Mouse (Mus musculus) bone marrow, adult 2 months (tissue): Measurements from ENCODE around the gene Gm17606. TPM values are rescaled to one million over a fixed set of nuclear protein-coding genes. Genes with fewer than 3 reads are reported as not detected.

Experiments used
- H3K27ac ChIP-seq: fragments of 200-500 bp; 2 replicates; pipeline ENCODE4 v1.5.1; 2012; ENCODE audit warnings: low read depth, mild to moderate bottlenecking, control low read depth, inconsistent platforms, low read length; ENCODE audit not compliant: control insufficient read depth, poor library complexity, insufficient read depth
- H3K4me1 ChIP-seq: fragments of 200-500 bp; 2 replicates; pipeline ENCODE4 v1.6.1; 2011; ENCODE audit warnings: low read length; ENCODE audit not compliant: control insufficient read depth, insufficient read depth
- H3K4me3 ChIP-seq: fragments of 200-500 bp; replicated peaks from 2 replicates; pipeline ENCODE3; 2011; ENCODE audit warnings: mild to moderate bottlenecking, low read depth, low read length, control low read depth; ENCODE audit not compliant: control insufficient read depth
- CTCF ChIP-seq: fragments of 200-500 bp; IDR thresholded peaks from 2 replicates; pipeline ENCODE4 v1.5.1; 2011; ENCODE audit warnings: low read length, control low read depth; ENCODE audit not compliant: control insufficient read depth, insufficient read depth
- POLR2A ChIP-seq: fragments of 200-500 bp; IDR thresholded peaks from 2 replicates; pipeline ENCODE4 v1.6.1; 2011; ENCODE audit warnings: low read depth, mild to moderate bottlenecking, control low read depth, low read length, borderline replicate concordance; ENCODE audit not compliant: control insufficient read depth
- WGBS: fragments of 180-500 bp; shearing (Covaris S2); methylation state at CpG from one replicate; pipeline ENCODE4 v1.1.7; 2018; 5-methylcytosine and 5-hydroxymethylcytosine counted together
- polyA plus RNA-seq: library from polyadenylated mRNA; stranded (reverse); fragments of >200 nt; gene quantifications from 2 replicates; pipeline ENCODE4 v1.2.4, GENCODE M21; 2011; ENCODE audit warnings: low replicate concordance; ENCODE audit not compliant: missing spikeins, insufficient read depth, insufficient read length

Gene Gm17606
- polyA plus RNA-seq, 1 experiment = not detected

DNA sequence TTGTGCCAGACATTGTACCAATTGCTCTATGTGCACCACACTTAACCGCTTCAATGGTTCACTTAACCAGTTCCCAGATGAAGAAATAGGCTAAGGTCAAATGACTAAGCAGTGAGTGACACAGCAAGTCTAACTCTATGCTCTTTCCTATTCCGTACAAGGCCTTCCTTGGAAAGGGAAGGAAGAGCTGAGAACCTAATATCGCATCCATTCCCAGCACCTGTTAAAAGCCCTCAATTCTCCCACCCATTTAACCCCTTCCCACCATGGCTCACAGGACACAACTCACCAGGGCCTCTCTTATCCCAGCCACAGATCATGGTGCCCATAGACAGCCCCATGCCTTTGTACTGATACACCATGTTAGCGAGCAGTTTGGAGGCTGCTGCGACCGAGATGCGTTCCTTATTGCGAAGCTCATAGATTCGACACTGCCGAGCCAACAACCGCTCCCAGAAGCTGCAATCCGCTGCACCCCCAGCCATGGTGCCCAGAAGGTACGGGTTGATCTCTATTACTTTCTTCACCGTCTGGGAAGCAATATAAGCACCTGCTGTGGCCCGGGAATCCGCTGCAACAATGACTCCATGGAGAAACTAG is 24.4 kb upstream of the Gm17606 start:
- Histone ChIP-seq H3K4me3 (no peak overlapping the region), H3K27ac (no peak overlapping the region), H3K4me1 (no peaks in the 10 kb centered on the region)
- TF ChIP-seq CTCF (no peak), POLR2A (no peak)
- WGBS = 83% methylated on average over 16 of the region's 16 CpGs

DNA sequence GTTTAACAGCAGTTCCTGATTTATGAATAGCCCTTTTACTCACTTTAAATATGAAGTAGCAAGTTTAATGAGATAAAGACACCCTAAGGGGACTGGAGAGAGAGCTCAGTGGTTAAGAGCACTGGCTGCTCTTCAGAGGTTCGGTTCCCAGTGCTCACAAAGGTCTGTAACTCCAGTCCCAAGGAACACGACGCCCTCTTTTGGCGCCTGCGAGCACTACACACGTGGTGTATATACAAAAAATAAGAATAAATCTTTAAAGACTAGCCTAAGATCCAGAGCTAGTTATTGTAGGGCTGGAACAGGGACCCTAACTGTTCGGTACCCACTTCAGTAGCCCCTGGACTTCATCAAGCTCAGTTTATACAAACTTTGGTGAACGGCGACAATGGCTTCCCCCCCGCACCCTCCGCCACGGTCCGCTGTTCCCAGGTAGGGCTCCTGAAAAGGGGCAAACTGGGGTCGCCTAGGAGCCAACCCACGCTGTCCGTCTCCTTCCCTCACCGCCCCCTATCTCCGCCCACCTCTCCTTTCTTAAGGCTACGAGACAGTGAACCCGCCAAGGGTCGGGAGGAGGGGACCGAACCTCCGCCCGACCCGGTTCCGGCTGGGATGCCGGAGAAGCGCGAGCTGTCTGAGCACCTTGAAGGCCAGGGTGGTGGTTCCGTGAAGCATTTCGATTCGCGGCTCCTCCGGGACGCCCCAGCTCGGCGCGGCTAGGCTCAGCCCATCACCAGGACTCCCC is 23.4 kb upstream of the Gm17606 start:
- peak overlapping the region; percentile 31 for H3K27ac ChIP-seq
- H3K4me3 ChIP-seq = peak overlapping the region; percentile 80
- no peaks in the 10 kb centered on the region for H3K4me1 ChIP-seq
- TF ChIP-seq CTCF (peak; percentile 12; the same call in 1 of the 2 replicates), POLR2A (no peak)
- WGBS = 2% methylated on average over 38 of the region's 38 CpGs

DNA sequence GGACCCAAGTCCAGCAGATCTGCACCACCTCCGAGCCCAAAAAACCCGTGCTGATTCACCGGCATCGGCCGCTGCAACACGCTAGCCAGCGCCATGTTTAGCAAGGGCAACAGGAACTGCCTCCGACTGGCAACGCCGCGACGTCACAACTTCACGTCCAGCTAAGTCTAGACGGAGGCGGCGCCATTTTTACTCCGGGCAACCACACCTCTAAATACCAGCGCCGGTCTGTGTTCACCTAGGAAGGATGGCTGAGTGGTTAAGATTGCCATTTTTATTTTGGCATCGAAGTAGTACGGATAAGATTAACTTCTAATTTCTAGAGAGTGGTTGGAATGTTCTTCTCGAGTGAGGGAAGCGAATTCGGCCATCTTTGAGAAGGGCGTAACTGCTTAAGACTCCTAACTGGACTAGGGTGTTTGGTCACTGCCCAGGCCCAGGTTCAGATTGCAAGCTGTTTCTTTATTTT is 22.8 kb upstream of the Gm17606 start, which contains the start of gene Psmb5:
TSS of gene Psmb5 (minus strand) at position 126 of the 469 bp plus-strand sequence.
- under 1% methylated on average over 25 of the region's 25 CpGs for WGBS
- peak within 1 kb of the TSS; percentile 80 for H3K4me3 ChIP-seq
- TF ChIP-seq CTCF (no peak), POLR2A (peak; percentile 75; the same call in 1 of the 2 replicates)
- H3K27ac ChIP-seq = peak within 1 kb of the TSS; percentile 31
- no peaks in the 10 kb centered on the region for H3K4me1 ChIP-seq

DNA sequence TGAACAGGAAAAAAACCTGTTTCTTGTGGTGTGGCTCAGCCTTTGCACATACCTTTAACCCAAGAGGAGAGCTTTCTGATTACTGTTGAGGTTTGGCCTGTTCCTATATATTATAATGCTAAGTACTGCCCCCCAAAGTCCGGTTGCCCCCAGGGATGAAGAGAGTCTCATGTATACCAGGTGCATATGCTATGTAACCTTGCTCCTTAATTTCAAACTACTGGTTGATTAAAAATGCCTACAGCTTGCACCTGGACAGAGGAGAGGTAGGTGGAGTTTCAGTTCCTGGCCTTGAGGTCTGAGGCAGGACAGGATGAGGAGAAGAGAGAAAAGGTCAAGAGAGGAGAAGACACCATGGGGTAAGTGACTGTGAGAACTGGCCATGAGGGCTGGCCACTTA is 19.6 kb upstream of the Gm17606 start, which contains the start of gene Psmb11:
TSS of gene Psmb11 (plus strand) at position 301 of the 400 bp plus-strand sequence.
- TF ChIP-seq POLR2A (no peak), CTCF (no peak)
- Histone ChIP-seq H3K27ac (no peak within 1 kb of the TSS), H3K4me1 (no peaks in the 10 kb centered on the region; the same call in 1 of the 2 replicates), H3K4me3 (no peak within 1 kb of the TSS)
- WGBS = 81% methylated on average over 1 of the region's 1 CpGs

DNA sequence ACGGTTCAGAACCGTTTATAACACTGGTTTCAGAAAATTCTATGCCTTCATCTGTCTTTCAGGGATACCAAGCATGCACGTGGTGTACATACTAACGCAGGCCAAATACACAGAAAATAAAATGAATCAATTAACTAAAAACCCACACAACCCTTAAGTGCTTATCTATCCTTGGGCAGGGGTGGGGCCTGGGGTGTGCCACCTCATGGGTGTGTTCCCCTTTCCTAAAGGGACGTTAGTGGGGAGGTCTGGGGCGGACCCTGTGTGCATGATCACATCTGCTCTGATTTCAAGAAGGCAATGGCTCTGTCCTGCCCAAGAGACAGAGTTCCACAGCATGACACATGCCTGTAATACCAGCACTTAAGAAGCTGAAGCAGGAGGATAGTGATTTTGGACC is 17.4 kb upstream of the Gm17606 start:
- no peaks in the 10 kb centered on the region; the same call in 1 of the 2 replicates for H3K4me1 ChIP-seq
- TF ChIP-seq CTCF (no peak), POLR2A (no peak)
- H3K27ac ChIP-seq = no peak overlapping the region
- WGBS = 63% methylated on average over 6 of the region's 6 CpGs
- no peak overlapping the region for H3K4me3 ChIP-seq

DNA sequence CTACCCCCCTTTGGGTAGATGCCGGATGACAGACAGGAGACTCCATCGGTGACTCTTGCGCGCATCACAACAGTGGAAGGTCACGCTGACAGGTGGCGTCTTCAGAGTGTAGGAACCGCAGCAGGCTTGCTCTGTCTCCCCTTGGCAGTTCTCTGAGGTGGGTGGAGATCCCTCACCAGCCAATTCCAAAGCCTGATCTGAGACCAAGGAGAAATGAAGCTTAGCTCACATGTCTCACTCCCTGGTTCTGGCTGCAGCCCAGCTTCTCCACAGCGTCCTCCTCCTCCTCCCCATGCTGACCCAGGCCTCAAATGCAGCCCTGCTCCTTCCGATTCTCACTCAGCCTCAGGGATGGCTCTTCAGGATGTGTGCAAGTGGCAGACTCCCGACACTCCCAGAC is 15.8 kb upstream of the Gm17606 start:
- Histone ChIP-seq H3K4me3 (no peak overlapping the region), H3K27ac (no peak overlapping the region), H3K4me1 (no peaks in the 10 kb centered on the region; the same call in 1 of the 2 replicates)
- 87% methylated on average over 10 of the region's 10 CpGs for WGBS
- TF ChIP-seq POLR2A = no peak
- no peak for TF ChIP-seq CTCF

DNA sequence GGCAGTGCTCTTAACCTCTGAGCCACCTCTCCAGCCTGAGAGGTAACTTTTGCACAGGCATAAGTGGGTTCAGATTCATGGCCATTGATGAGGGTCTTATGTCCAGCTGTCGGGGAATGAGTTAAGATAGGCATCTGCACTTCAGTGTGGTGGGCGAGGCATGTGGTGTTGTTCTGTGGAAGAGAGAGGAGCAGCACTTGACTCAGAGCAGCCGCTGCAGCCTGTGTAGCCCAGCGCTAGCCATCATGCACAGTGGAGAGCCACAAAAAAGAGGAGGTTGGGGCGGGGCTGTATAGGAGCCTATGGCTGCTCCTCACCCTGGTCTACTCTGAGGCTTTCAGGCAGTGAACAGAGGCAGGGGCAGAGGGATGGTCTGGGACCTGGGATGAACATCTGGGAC is 12.6 kb upstream of the Gm17606 start:
- no peaks in the 10 kb centered on the region; the same call in 1 of the 2 replicates for H3K4me1 ChIP-seq
- 72% methylated on average over 5 of the region's 5 CpGs for WGBS
- H3K27ac ChIP-seq = no peak overlapping the region
- TF ChIP-seq CTCF = no peak
- no peak for TF ChIP-seq POLR2A
- no peak overlapping the region for H3K4me3 ChIP-seq

DNA sequence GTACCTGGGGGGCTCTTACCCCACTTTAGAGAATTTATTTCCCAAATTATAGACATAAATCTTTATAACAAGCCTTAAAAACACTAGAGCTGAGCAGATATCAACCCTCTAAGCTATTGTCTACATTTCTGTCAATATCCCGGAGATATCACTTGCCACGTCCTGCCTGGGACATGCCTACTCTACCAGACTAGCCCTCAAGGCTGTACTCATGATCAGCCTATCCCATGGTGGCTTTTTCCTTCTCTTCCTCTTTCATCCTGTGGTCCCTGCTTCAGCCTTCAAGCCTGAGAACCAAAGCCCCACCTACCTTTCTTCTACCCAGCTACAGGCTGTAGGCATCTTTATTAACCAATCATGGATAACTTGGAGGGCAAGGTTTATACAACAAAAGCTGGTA is 11.0 kb upstream of the Gm17606 start:
- Histone ChIP-seq H3K4me1 (no peaks in the 10 kb centered on the region), H3K27ac (no peak overlapping the region), H3K4me3 (no peak overlapping the region)
- no peak for TF ChIP-seq POLR2A
- no peak for TF ChIP-seq CTCF
- WGBS = 74% methylated on average over 2 of the region's 2 CpGs
